Mouse (Mus musculus): Measurements from ENCODE around the gene Sf3a2. TPM values are rescaled to one million over a fixed set of nuclear protein-coding genes. Genes with fewer than 3 reads are reported as not detected.
"Not testable (repeated sequence)": the region's sequence is repeated elsewhere in the genome, so short reads cannot be mapped to it uniquely, and the experiment has no call there.

Gene Sf3a2
- polyA plus RNA-seq, 1 experiment from 2014 or later = 77.4 TPM

- Histone ChIP-seq H3K27ac (no peak overlapping the region), H3K9ac (no peak overlapping the region), H3K4me2 (replicated peaks) (no peak overlapping the region), H3K36me3 (no peaks in the 10 kb centered on the region), H3K9me3 (no peaks in the 10 kb centered on the region), H3K4me3 (no peak overlapping the region), H3K4me1 (no peaks in the 10 kb centered on the region), H3K27me3 (no peaks in the 10 kb centered on the region)
- no peak for ATAC-seq (ENCODE audit: low FRiP score, low read depth)
- WGBS = 57% methylated on average over 3 of the region's 3 CpGs
Measured at GRCm38 (mm10) chr10:80819406-80819805, 21.4 kb downstream of the Sf3a2 start.

GRCm38 (mm10) chr10:80821991-80822390, 24.0 kb downstream of the Sf3a2 start:
- H3K9ac ChIP-seq = no peak overlapping the region
- no peak overlapping the region for H3K4me2 ChIP-seq (replicated peaks)
- H3K27me3 ChIP-seq = no peaks in the 10 kb centered on the region
- WGBS = 50% methylated on average over 2 of the region's 2 CpGs
- no peak for ATAC-seq (ENCODE audit: low FRiP score, low read depth)
- H3K4me3 ChIP-seq = no peak overlapping the region
- no peak overlapping the region for H3K27ac ChIP-seq
- H3K4me1 ChIP-seq = no peaks in the 10 kb centered on the region
- no peaks in the 10 kb centered on the region for H3K9me3 ChIP-seq
- H3K36me3 ChIP-seq = no peaks in the 10 kb centered on the region

GRCm38 (mm10) chr10:80822528-80822927, 24.5 kb downstream of the Sf3a2 start:
- Histone ChIP-seq H3K4me2 (replicated peaks) (no peak overlapping the region), H3K27ac (no peak overlapping the region), H3K27me3 (no peaks in the 10 kb centered on the region), H3K9ac (no peak overlapping the region), H3K36me3 (no peaks in the 10 kb centered on the region), H3K4me3 (no peak overlapping the region), H3K4me1 (peaks cover 1% of the 10 kb centered on the region), H3K9me3 (no peaks in the 10 kb centered on the region)
- no peak for ATAC-seq (ENCODE audit: low FRiP score, low read depth)
- WGBS = 91% methylated on average over 5 of the region's 5 CpGs

- H3K36me3 ChIP-seq = no peaks in the 10 kb centered on the region; the same call in 1 of the 2 replicates
- no peak overlapping the region for H3K9ac ChIP-seq
- H3K9me3 ChIP-seq = no peaks in the 10 kb centered on the region
- WGBS = 90% methylated on average over 1 of the region's 1 CpGs
- no peak overlapping the region for H3K27ac ChIP-seq
- peaks cover 9% of the 10 kb centered on the region for H3K4me1 ChIP-seq
- no peak overlapping the region for H3K4me3 ChIP-seq
- H3K4me2 ChIP-seq (replicated peaks) = no peak overlapping the region
- H3K27me3 ChIP-seq = no peaks in the 10 kb centered on the region
- ATAC-seq (ENCODE audit: low FRiP score, low read depth) = no peak
Measured at GRCm38 (mm10) chr10:80823316-80823715, 25.3 kb downstream of the Sf3a2 start.

- Histone ChIP-seq H3K4me3 (no peak overlapping the region), H3K27me3 (no peaks in the 10 kb centered on the region), H3K9ac (0 out of 2 replicates have a peak overlapping the region, but pooled peaks have one; percentile 13), H3K27ac (no peak overlapping the region), H3K9me3 (no peaks in the 10 kb centered on the region), H3K36me3 (peaks cover under 1% of the 10 kb centered on the region), H3K4me1 (peaks cover 14% of the 10 kb centered on the region), H3K4me2 (replicated peaks) (no peak overlapping the region)
- 66% methylated on average over 8 of the region's 8 CpGs for WGBS
- ATAC-seq (ENCODE audit: low FRiP score, low read depth) = no peak
Measured at GRCm38 (mm10) chr10:80823847-80824643, 26.0 kb downstream of the Sf3a2 start.

GRCm38 (mm10) chr10:80824827-80825226, 26.8 kb downstream of the Sf3a2 start:
- 81% methylated on average over 2 of the region's 2 CpGs for WGBS
- no peak overlapping the region for H3K27ac ChIP-seq
- H3K27me3 ChIP-seq = no peaks in the 10 kb centered on the region
- no peak overlapping the region for H3K9ac ChIP-seq
- no peak for ATAC-seq (ENCODE audit: low FRiP score, low read depth)
- no peaks in the 10 kb centered on the region for H3K9me3 ChIP-seq
- peaks cover 8% of the 10 kb centered on the region for H3K36me3 ChIP-seq
- H3K4me3 ChIP-seq = no peak overlapping the region
- peaks cover 22% of the 10 kb centered on the region for H3K4me1 ChIP-seq
- no peak overlapping the region for H3K4me2 ChIP-seq (replicated peaks)

- WGBS = under 1% methylated on average over 80 of the region's 82 CpGs
- ATAC-seq (ENCODE audit: low FRiP score, low read depth) = peak; percentile 98
- peaks cover 37% of the 10 kb centered on the region for H3K4me1 ChIP-seq
- H3K4me3 ChIP-seq = peak within 1 kb of the TSS; percentile 82
- H3K9ac ChIP-seq = peak within 1 kb of the TSS; percentile 90
- peaks cover 18% of the 10 kb centered on the region for H3K36me3 ChIP-seq
- peak within 1 kb of the TSS; percentile 87 for H3K27ac ChIP-seq
- H3K27me3 ChIP-seq = no peaks in the 10 kb centered on the region
- peak within 1 kb of the TSS; percentile 100 for H3K4me2 ChIP-seq (replicated peaks)
- H3K9me3 ChIP-seq = no peaks in the 10 kb centered on the region
Measured at GRCm38 (mm10) chr10:80826151-80827062, 28.4 kb downstream of the Sf3a2 start, which contains the start of gene Oaz1. Oaz1 (plus strand) TSS chr10:80826656.

- H3K4me3 ChIP-seq = peak overlapping the region; percentile 82
- H3K9ac ChIP-seq = peak overlapping the region; percentile 90
- H3K4me2 ChIP-seq (replicated peaks) = peak overlapping the region; percentile 100
- 8% methylated on average over 29 of the region's 29 CpGs for WGBS
- H3K4me1 ChIP-seq = peaks cover 37% of the 10 kb centered on the region
- no peaks in the 10 kb centered on the region for H3K9me3 ChIP-seq
- H3K36me3 ChIP-seq = peaks cover 18% of the 10 kb centered on the region
- peaks cover under 1% of the 10 kb centered on the region; the same call in 1 of the 2 replicates for H3K27me3 ChIP-seq
- H3K27ac ChIP-seq = peak overlapping the region; percentile 87; the same call in 1 of the 2 replicates
- no peak for ATAC-seq (ENCODE audit: low FRiP score, low read depth)
Measured at GRCm38 (mm10) chr10:80827063-80827869, 29.3 kb downstream of the Sf3a2 start.

- H3K9ac ChIP-seq = peak overlapping the region; percentile 90
- H3K9me3 ChIP-seq = no peaks in the 10 kb centered on the region
- no peak for ATAC-seq (ENCODE audit: low FRiP score, low read depth)
- 72% methylated on average over 10 of the region's 10 CpGs for WGBS
- H3K4me2 ChIP-seq (replicated peaks) = peak overlapping the region; percentile 100
- H3K4me1 ChIP-seq = peaks cover 37% of the 10 kb centered on the region
- H3K36me3 ChIP-seq = peaks cover 18% of the 10 kb centered on the region
- no peak overlapping the region for H3K27ac ChIP-seq
- H3K4me3 ChIP-seq = peak overlapping the region; percentile 82
- peaks cover 7% of the 10 kb centered on the region for H3K27me3 ChIP-seq
Measured at GRCm38 (mm10) chr10:80827870-80828420, 29.9 kb downstream of the Sf3a2 start.

GRCm38 (mm10) chr10:80828587-80828986, 30.6 kb downstream of the Sf3a2 start:
- 83% methylated on average over 9 of the region's 9 CpGs for WGBS
- Histone ChIP-seq H3K4me2 (replicated peaks) (peak overlapping the region; percentile 100), H3K36me3 (peaks cover 18% of the 10 kb centered on the region), H3K27me3 (peaks cover 13% of the 10 kb centered on the region), H3K4me1 (peaks cover 37% of the 10 kb centered on the region), H3K4me3 (peak overlapping the region; percentile 82), H3K9ac (peak overlapping the region; percentile 90; the same call in 1 of the 2 replicates)
- ATAC-seq (ENCODE audit: low FRiP score, low read depth); H3K9me3 ChIP-seq; H3K27ac ChIP-seq: not testable (repeated sequence)

Data from limb, embryonic 13.5 days (tissue).